Mouse (Mus musculus): ENCODE results near the gene Apol7e. TPM values are rescaled to one million over a fixed set of nuclear protein-coding genes. Genes with fewer than 3 reads are reported as not detected.

The Apol7e gene
- polyA plus RNA-seq, 1 experiment from 2014 or later, result not detected

DNA sequence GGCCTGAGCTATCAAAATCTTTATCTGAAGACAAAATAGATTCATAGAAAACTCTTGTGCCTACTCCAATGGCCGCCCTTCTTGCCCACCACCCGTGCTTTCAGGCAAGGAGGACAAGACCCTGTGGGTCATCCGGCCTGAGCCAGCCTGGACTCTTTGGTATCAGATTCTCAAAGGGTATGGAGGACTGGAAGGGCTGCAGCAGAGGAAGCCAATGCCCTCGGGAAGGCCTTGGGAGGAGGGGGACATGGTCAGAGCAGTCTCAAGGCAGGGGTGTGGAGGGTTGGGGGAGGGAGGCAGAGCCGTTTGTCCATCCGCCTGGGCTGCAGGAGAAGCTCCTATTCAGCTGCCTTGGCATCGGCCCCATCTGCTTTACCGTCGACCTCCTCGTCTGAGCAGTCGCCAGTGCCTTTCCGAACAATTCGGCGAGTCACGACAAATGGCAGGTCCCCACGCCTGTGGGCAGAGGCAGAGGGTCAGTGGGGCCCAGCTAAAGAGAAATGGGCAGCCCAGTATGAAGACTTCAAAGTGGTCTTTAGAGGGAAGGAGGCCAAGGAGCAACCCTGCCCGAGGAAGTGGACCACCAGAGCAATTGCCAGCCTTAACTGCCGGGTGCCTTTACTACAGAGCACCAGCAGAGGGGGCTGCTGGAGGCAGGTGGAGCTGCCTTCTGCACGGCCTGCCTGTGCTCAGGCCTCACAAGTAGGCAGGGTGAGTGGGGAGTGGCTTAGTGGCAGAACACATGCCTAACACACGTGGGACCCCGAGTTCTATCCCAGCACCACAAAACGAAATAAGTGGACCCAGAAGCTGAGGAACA lies 63.1 kb downstream of the Apol7e start:
- Histone ChIP-seq H3K9ac (ENCODE audit: low read depth, low read length) (no peak overlapping the region), H3K4me1 (ENCODE audit: control insufficient read depth, insufficient read depth, low read length) (no peaks in the 10 kb centered on the region), H3K27ac (replicated peaks; ENCODE audit: low read depth, low read length) (no peak overlapping the region), H3K4me3 (ENCODE audit: low read depth, low read length) (no peak overlapping the region), H3K9me3 (ENCODE audit: control insufficient read depth, low read length) (no peaks in the 10 kb centered on the region), H3K36me3 (ENCODE audit: control insufficient read depth, insufficient read depth, low read length) (peaks cover 69% of the 10 kb centered on the region), H3K4me2 (ENCODE audit: low read depth, low read length) (no peak overlapping the region), H3K27me3 (replicated peaks; ENCODE audit: control insufficient read depth, insufficient read depth, low read length) (no peaks in the 10 kb centered on the region)
- WGBS, result 74% methylated on average over 21 of the region's 22 CpGs
- no peak for ATAC-seq (ENCODE audit: low read depth)
- peak; percentile 62 for DNase-seq (ENCODE audit: low spot score)

DNA sequence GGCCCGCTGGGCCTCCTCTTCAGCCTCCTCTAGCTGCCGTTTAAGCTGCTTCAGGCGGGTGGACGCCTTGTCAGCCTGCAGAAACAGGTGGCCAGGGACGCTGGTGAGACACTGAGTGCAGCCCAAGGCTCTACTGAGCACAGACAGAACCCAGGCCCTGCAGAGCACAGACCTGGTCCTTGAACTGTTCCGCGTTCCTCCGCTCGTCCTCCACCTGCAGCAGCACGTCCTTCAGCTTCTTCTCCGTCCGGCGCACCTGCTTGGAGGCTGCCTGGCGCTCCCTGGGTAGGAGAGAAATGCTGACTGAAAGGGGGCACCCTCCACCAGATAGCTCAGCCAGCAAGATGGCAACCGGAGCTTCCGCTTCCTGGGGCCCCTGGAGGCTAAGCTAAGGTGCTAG lies 64.4 kb downstream of the Apol7e start:
- Histone ChIP-seq H3K4me2 (ENCODE audit: low read depth, low read length) (no peak overlapping the region), H3K27ac (replicated peaks; ENCODE audit: low read depth, low read length) (no peak overlapping the region), H3K4me3 (ENCODE audit: low read depth, low read length) (no peak overlapping the region), H3K9me3 (ENCODE audit: control insufficient read depth, low read length) (no peaks in the 10 kb centered on the region), H3K27me3 (replicated peaks; ENCODE audit: control insufficient read depth, insufficient read depth, low read length) (no peaks in the 10 kb centered on the region), H3K36me3 (ENCODE audit: control insufficient read depth, insufficient read depth, low read length) (peaks cover 82% of the 10 kb centered on the region), H3K9ac (ENCODE audit: low read depth, low read length) (no peak overlapping the region), H3K4me1 (ENCODE audit: control insufficient read depth, insufficient read depth, low read length) (no peaks in the 10 kb centered on the region)
- ATAC-seq (ENCODE audit: low read depth), result no peak
- WGBS, result 92% methylated on average over 16 of the region's 16 CpGs
- no peak for DNase-seq (ENCODE audit: low spot score)

DNA sequence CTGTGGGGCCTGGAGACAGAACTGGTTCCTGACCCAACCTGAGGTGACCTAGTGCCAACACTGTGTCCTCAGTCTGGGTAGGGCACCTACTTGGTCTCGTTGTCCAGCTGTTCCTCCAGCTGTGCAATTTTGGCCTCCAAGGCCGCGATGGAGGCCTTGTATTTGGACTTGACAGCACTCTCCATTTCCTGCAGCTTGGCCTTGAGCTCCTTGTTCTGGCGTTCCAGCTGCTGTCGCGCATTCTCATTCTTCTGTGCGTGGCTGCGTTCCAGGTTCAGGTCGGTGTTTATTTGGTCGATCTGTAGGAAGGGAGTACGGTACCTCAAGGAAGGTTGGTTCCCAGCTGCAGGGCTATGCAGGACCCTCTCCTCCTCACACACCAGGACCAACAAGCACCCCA lies 65.0 kb downstream of the Apol7e start:
- no peak overlapping the region for H3K27ac ChIP-seq (replicated peaks; ENCODE audit: low read depth, low read length)
- no peaks in the 10 kb centered on the region for H3K27me3 ChIP-seq (replicated peaks; ENCODE audit: control insufficient read depth, insufficient read depth, low read length)
- 86% methylated on average over 11 of the region's 11 CpGs for WGBS
- H3K9me3 ChIP-seq (ENCODE audit: control insufficient read depth, low read length), result no peaks in the 10 kb centered on the region
- H3K9ac ChIP-seq (ENCODE audit: low read depth, low read length), result no peak overlapping the region
- no peak overlapping the region for H3K4me2 ChIP-seq (ENCODE audit: low read depth, low read length)
- no peak overlapping the region for H3K4me3 ChIP-seq (ENCODE audit: low read depth, low read length)
- H3K4me1 ChIP-seq (ENCODE audit: control insufficient read depth, insufficient read depth, low read length), result no peaks in the 10 kb centered on the region
- peaks cover 88% of the 10 kb centered on the region for H3K36me3 ChIP-seq (ENCODE audit: control insufficient read depth, insufficient read depth, low read length)
- no peak for ATAC-seq (ENCODE audit: low read depth)
- no peak for DNase-seq (ENCODE audit: low spot score)

DNA sequence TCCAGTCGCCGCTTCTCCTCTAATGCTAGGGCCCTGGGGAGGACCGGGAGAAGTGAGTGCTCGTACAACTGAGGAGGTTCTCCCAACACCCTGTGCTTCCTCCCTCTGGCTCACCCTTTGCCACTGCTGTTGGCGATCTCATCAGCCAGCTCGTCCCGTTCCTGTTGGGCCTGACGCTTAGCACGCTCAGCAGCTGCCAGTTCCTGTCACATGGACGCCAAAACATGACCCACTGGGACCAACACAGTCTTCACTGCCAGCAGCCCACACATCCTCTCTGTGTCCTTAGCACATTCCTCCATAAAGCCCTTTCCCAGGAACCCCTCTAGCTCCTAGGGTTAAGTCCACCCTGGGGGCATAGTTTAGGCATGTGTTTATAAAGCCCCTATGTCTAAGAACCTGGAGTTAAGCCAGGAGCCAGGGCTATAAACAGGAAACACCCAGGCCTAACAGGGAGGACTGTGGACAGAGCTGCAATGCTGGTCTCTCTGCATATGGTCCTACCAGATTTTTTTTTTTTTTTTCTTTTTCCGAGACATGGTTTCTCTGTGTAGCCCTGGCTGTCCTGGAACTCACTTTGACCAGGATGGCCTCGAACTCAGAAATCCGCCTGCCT lies 65.8 kb downstream of the Apol7e start:
- peak; percentile 82 for DNase-seq (ENCODE audit: low spot score)
- no peak overlapping the region for H3K4me2 ChIP-seq (ENCODE audit: low read depth, low read length)
- no peaks in the 10 kb centered on the region for H3K4me1 ChIP-seq (ENCODE audit: control insufficient read depth, insufficient read depth, low read length)
- ATAC-seq (ENCODE audit: low read depth), result peak; percentile 62; the same call in 1 of the 2 replicates
- no peaks in the 10 kb centered on the region for H3K9me3 ChIP-seq (ENCODE audit: control insufficient read depth, low read length)
- no peak overlapping the region for H3K9ac ChIP-seq (ENCODE audit: low read depth, low read length)
- H3K27me3 ChIP-seq (replicated peaks; ENCODE audit: control insufficient read depth, insufficient read depth, low read length), result no peaks in the 10 kb centered on the region
- H3K36me3 ChIP-seq (ENCODE audit: control insufficient read depth, insufficient read depth, low read length), result peaks cover 96% of the 10 kb centered on the region
- 0 out of 2 replicates have a peak overlapping the region, but pooled peaks have one; percentile 36 for H3K27ac ChIP-seq (replicated peaks; ENCODE audit: low read depth, low read length)
- WGBS, result 67% methylated on average over 13 of the region's 13 CpGs
- no peak overlapping the region for H3K4me3 ChIP-seq (ENCODE audit: low read depth, low read length)

DNA sequence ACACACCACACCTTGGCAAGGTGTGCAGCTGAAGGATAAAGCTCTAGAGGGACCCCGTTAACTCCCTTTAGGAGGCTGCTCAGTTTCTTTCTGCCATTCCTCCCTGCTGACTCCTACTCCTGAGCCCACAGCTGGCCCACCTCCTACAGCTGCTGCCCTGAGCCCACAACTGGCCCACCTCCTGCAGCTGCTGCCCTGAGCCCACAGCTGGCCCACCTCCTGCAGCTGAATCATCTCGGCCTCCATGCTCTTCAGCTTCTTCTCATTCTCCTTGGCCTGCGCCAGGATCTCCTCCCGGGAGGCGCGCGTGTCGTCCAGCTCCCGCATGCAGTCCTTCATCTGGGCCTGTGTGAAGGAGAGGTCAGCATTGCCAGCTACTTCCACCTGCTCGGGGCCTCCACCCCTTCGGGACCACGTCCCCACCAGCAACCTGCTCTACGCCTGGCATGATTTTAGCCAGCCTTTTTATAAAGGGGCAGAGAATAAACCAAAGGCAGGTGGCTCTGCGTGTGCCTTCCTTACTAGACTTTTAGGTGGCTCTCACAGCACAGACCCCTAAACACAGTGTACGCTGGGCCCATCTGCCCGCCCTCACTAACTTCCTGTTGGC lies 66.9 kb downstream of the Apol7e start:
- no peaks in the 10 kb centered on the region for H3K9me3 ChIP-seq (ENCODE audit: control insufficient read depth, low read length)
- H3K27ac ChIP-seq (replicated peaks; ENCODE audit: low read depth, low read length), result no peak overlapping the region
- ATAC-seq (ENCODE audit: low read depth), result no peak
- H3K4me1 ChIP-seq (ENCODE audit: control insufficient read depth, insufficient read depth, low read length), result no peaks in the 10 kb centered on the region
- H3K27me3 ChIP-seq (replicated peaks; ENCODE audit: control insufficient read depth, insufficient read depth, low read length), result no peaks in the 10 kb centered on the region
- DNase-seq (ENCODE audit: low spot score), result no peak
- H3K9ac ChIP-seq (ENCODE audit: low read depth, low read length), result no peak overlapping the region
- no peak overlapping the region for H3K4me2 ChIP-seq (ENCODE audit: low read depth, low read length)
- H3K4me3 ChIP-seq (ENCODE audit: low read depth, low read length), result no peak overlapping the region
- 92% methylated on average over 16 of the region's 16 CpGs for WGBS
- peaks cover 99% of the 10 kb centered on the region for H3K36me3 ChIP-seq (ENCODE audit: control insufficient read depth, insufficient read depth, low read length)

DNA sequence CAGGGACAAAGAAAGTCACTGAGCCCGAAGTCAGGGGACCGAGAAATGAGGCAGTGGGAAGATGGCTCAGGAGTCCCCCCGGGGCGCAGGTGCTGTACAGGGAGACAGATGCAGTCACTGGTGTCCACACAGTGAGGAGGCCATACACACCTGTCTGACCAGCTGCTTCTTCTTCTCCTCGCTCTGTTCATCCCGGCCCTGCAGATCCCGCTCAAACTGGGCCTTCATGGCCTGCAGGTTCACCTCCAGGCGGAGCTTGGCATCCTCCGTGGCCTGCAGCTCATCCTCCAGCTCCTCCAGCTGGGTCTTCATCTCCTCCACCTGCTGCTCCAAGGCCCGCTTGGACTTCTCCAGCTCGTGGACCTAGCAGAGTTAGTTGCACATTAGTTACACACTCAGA lies 68.3 kb downstream of the Apol7e start:
- Histone ChIP-seq H3K36me3 (ENCODE audit: control insufficient read depth, insufficient read depth, low read length) (peaks cover 99% of the 10 kb centered on the region), H3K9ac (ENCODE audit: low read depth, low read length) (no peak overlapping the region), H3K4me2 (ENCODE audit: low read depth, low read length) (no peak overlapping the region), H3K27me3 (replicated peaks; ENCODE audit: control insufficient read depth, insufficient read depth, low read length) (no peaks in the 10 kb centered on the region), H3K9me3 (ENCODE audit: control insufficient read depth, low read length) (no peaks in the 10 kb centered on the region), H3K27ac (replicated peaks; ENCODE audit: low read depth, low read length) (no peak overlapping the region), H3K4me1 (ENCODE audit: control insufficient read depth, insufficient read depth, low read length) (no peaks in the 10 kb centered on the region), H3K4me3 (ENCODE audit: low read depth, low read length) (no peak overlapping the region)
- WGBS, result 98% methylated on average over 11 of the region's 11 CpGs
- DNase-seq (ENCODE audit: low spot score), result no peak
- ATAC-seq (ENCODE audit: low read depth), result no peak

Other genes starting within 250 kb of the Apol7e start
- gene Apol10a, start 221.8 kb upstream of the Apol7e start, polyA plus RNA-seq (2014; fragmentation: Nextera tagmentation; extraction: Ambion mirVana), result 0.14 TPM in 1 of 2 replicates, not detected in the other
- gene Apol11a, start 190.6 kb upstream of the Apol7e start, polyA plus RNA-seq (2014; fragmentation: Nextera tagmentation; extraction: Ambion mirVana), result not detected in 2 replicates
- not detected in 2 replicates for gene Apol7c, start 165.5 kb upstream of the Apol7e start, polyA plus RNA-seq (2014; fragmentation: Nextera tagmentation; extraction: Ambion mirVana)
- gene 1700025B11Rik, start 137.0 kb upstream of the Apol7e start, polyA plus RNA-seq (2014; fragmentation: Nextera tagmentation; extraction: Ambion mirVana), result not detected in 2 replicates
- gene Apol10b, start 102.7 kb upstream of the Apol7e start, polyA plus RNA-seq (2014; fragmentation: Nextera tagmentation; extraction: Ambion mirVana), result 0.08 and 0.14 TPM in 2 replicates
- not detected in 2 replicates for gene Gm36245, start 99.6 kb upstream of the Apol7e start, polyA plus RNA-seq (2014; fragmentation: Nextera tagmentation; extraction: Ambion mirVana)
- 0.10 TPM in 1 of 2 replicates, not detected in the other for gene Apol11b, start 55.6 kb upstream of the Apol7e start, polyA plus RNA-seq (2014; fragmentation: Nextera tagmentation; extraction: Ambion mirVana)
- gene Apol9b, start 30.2 kb downstream of the Apol7e start, polyA plus RNA-seq (2014; fragmentation: Nextera tagmentation; extraction: Ambion mirVana), result 0.39 TPM in 1 of 2 replicates, not detected in the other
- not detected in 2 replicates for gene Apol8, start 58.1 kb downstream of the Apol7e start, polyA plus RNA-seq (2014; fragmentation: Nextera tagmentation; extraction: Ambion mirVana)
- gene Myh9, start 143.3 kb downstream of the Apol7e start, polyA plus RNA-seq (2014; fragmentation: Nextera tagmentation; extraction: Ambion mirVana), result 48.8 and 53.7 TPM in 2 replicates
- gene Txn2, start 230.1 kb downstream of the Apol7e start, polyA plus RNA-seq (2014; fragmentation: Nextera tagmentation; extraction: Ambion mirVana), result 234 and 271 TPM in 2 replicates

All from embryonic facial prominence, embryonic 14.5 days (tissue).